Mouse (Mus musculus): ENCODE data around the gene Il2rb.

DNA sequence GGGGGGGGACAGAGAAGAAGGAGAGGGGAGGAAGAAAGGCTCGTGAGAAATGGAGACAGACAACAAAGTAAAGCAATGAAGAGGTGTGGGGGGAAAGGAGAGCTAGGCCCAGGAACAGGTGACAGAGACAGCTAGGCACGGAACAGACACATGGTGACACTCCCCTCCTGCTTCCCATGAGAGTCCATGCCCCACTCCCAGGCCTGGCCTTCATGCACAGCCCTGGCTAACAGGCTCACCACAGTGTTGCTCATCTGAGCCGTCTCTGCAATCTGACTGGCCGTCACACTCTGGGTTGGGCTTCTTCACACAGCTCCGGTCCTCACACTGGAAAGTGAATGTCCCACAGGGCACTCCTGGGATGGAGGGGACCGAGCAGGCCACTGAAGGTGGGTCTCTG, 51.2 kb downstream of the Il2rb start:
- TF ChIP-seq HCFC1 (IDR thresholded peaks at IDR 0.05; ENCODE audit: borderline replicate concordance, insufficient read depth, low read length): no peak
- no peak for TF ChIP-seq ZC3H11A (IDR thresholded peaks at IDR 0.05; ENCODE audit: borderline replicate concordance, low read depth, low read length)
- no peak for TF ChIP-seq CHD2 (IDR thresholded peaks at IDR 0.05; ENCODE audit: low read depth, low read length)

All from ES-E14 (cell line).